Mouse (Mus musculus) heart, embryonic 13.5 days (tissue): Measurements from ENCODE around the gene Gmfg. TPM values are rescaled to one million over a fixed set of nuclear protein-coding genes. Genes with fewer than 3 reads are reported as not detected.
A peak's percentile ranks its signal among the peaks of the same experiment; 100 is the strongest.

Experiments
- ATAC-seq: fragments of 200-750 bp; cut with Nextera tagmentation; 2 replicates; pipeline ENCODE4 v1.8.0; 2017; ENCODE audit warnings: moderate TSS enrichment; ENCODE audit not compliant: insufficient number of reproducible peaks, low FRiP score, low TSS enrichment; ENCODE audit errors: extremely low read depth
- H3K27ac ChIP-seq: fragments of 300-500 bp; sonication (generic); replicated peaks from 2 replicates; pipeline ENCODE4 v1.5.1; 2015; ENCODE audit warnings: moderate library complexity, mild to moderate bottlenecking, inconsistent platforms
- H3K27me3 ChIP-seq: fragments of 300-500 bp; sonication (generic); replicated peaks from 2 replicates; pipeline ENCODE4 v1.6.1; 2015; ENCODE audit warnings: mild to moderate bottlenecking, inconsistent platforms
- H3K36me3 ChIP-seq: fragments of 300-500 bp; sonication (generic); 2 replicates; pipeline ENCODE4 v1.6.1; 2015; ENCODE audit warnings: mild to moderate bottlenecking, inconsistent platforms
- H3K4me1 ChIP-seq: fragments of 300-500 bp; sonication (generic); 2 replicates; pipeline ENCODE4 v1.6.1; 2015; ENCODE audit warnings: inconsistent platforms
- H3K4me2 ChIP-seq: fragments of 300-500 bp; sonication (generic); 2 replicates; pipeline ENCODE4 v1.6.1; 2015; ENCODE audit warnings: inconsistent platforms, mild to moderate bottlenecking, moderate library complexity
- H3K4me3 ChIP-seq: fragments of 300-500 bp; sonication (generic); 2 replicates; pipeline ENCODE4 v1.5.1; 2015; ENCODE audit warnings: moderate library complexity, mild to moderate bottlenecking, inconsistent platforms
- H3K9ac ChIP-seq: fragments of 300-500 bp; sonication (generic); 2 replicates; pipeline ENCODE4 v1.6.1; 2015; ENCODE audit warnings: inconsistent platforms, mild to moderate bottlenecking, moderate library complexity
- H3K9me3 ChIP-seq: fragments of 300-500 bp; sonication (generic); 2 replicates; pipeline ENCODE4 v1.6.1; 2016; ENCODE audit warnings: inconsistent platforms
- WGBS: fragments of 180-500 bp; shearing (Covaris S2); methylation state at CpG from one replicate; pipeline ENCODE4 v1.1.7; 2015; ENCODE audit warnings: mixed read lengths; 5-methylcytosine and 5-hydroxymethylcytosine counted together
- polyA plus RNA-seq: library from polyadenylated mRNA; unstranded; fragments of >200 nt; fragmentation: Nextera tagmentation; extraction: Ambion mirVana; gene quantifications from 2 replicates; pipeline ENCODE4 v1.2.1, GENCODE M21; 2015

Gene Gmfg
- polyA plus RNA-seq, 1 experiment from 2014 or later, result 8.4 TPM

GRCm38 (mm10) chr7:28460361-28460760 is 23.1 kb downstream of the Gmfg start:
- H3K36me3 ChIP-seq, result peaks cover 50% of the 10 kb centered on the region
- WGBS, result 89% methylated on average over 5 of the region's 5 CpGs
- H3K9me3 ChIP-seq, result no peaks in the 10 kb centered on the region
- no peak overlapping the region for H3K4me3 ChIP-seq
- no peaks in the 10 kb centered on the region for H3K27me3 ChIP-seq
- H3K4me1 ChIP-seq, result no peaks in the 10 kb centered on the region
- no peak overlapping the region for H3K9ac ChIP-seq
- no peak for ATAC-seq
- H3K4me2 ChIP-seq, result no peak overlapping the region
- H3K27ac ChIP-seq, result no peak overlapping the region

GRCm38 (mm10) chr7:28462769-28463168 is 25.5 kb downstream of the Gmfg start:
- no peak for ATAC-seq
- Histone ChIP-seq H3K27ac (no peak overlapping the region), H3K4me3 (no peak overlapping the region), H3K4me1 (peaks cover 11% of the 10 kb centered on the region), H3K27me3 (peaks cover 21% of the 10 kb centered on the region), H3K9me3 (no peaks in the 10 kb centered on the region), H3K9ac (no peak overlapping the region), H3K4me2 (no peak overlapping the region), H3K36me3 (peaks cover 46% of the 10 kb centered on the region)
- WGBS, result 93% methylated on average over 2 of the region's 2 CpGs

GRCm38 (mm10) chr7:28464416-28465212 is 27.4 kb downstream of the Gmfg start:
- Histone ChIP-seq H3K4me1 (peaks cover 13% of the 10 kb centered on the region), H3K27ac (no peak overlapping the region), H3K27me3 (peaks cover 34% of the 10 kb centered on the region), H3K4me3 (no peak overlapping the region), H3K4me2 (peak overlapping the region; percentile 30; the same call in 1 of the 2 replicates), H3K36me3 (peaks cover 27% of the 10 kb centered on the region), H3K9ac (peak overlapping the region; percentile 10; the same call in 1 of the 2 replicates), H3K9me3 (no peaks in the 10 kb centered on the region)
- no peak for ATAC-seq
- 64% methylated on average over 10 of the region's 10 CpGs for WGBS

GRCm38 (mm10) chr7:28466721-28467212 is 29.5 kb downstream of the Gmfg start:
- no peak for ATAC-seq
- H3K36me3 ChIP-seq, result peaks cover 8% of the 10 kb centered on the region; the same call in 1 of the 2 replicates
- peaks cover 24% of the 10 kb centered on the region for H3K4me1 ChIP-seq
- no peaks in the 10 kb centered on the region for H3K9me3 ChIP-seq
- no peak overlapping the region for H3K27ac ChIP-seq
- 13% methylated on average over 40 of the region's 40 CpGs for WGBS
- H3K27me3 ChIP-seq, result peaks cover 34% of the 10 kb centered on the region
- H3K4me3 ChIP-seq, result peak overlapping the region; percentile 56
- H3K4me2 ChIP-seq, result peak overlapping the region; percentile 80
- H3K9ac ChIP-seq, result peak overlapping the region; percentile 74

DNA sequence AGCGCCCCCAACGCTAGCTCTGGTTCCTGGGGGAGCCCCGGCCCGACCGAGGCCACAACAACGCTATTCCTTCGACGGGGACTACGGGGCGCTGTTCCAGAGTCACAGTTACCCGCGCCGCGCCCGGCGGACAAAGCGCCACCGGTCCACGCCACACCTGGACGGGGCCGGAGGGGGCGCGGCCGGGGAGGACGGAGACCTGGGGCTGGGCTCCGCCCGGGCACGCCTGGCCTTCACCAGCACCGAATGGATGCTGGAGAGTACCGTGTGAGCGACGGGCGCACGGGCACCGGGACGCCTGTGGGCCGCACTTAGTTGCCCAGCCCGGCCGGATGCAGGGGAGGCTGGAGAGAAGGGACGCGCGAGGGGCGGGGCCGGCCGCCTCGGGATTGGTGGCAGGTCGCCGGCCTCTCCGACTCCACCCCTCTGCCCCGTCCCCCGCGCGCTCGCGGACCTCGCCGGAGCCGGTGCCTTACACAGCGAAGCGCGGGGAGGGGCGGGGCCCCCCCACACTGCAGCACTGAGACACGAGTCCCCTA is 30.0 kb downstream of the Gmfg start:
- peaks cover 34% of the 10 kb centered on the region for H3K27me3 ChIP-seq
- H3K9ac ChIP-seq, result peak overlapping the region; percentile 74
- 2% methylated on average over 59 of the region's 63 CpGs for WGBS
- H3K9me3 ChIP-seq, result no peaks in the 10 kb centered on the region
- H3K4me3 ChIP-seq, result peak overlapping the region; percentile 56
- H3K36me3 ChIP-seq, result peaks cover 4% of the 10 kb centered on the region; the same call in 1 of the 2 replicates
- H3K4me1 ChIP-seq, result peaks cover 24% of the 10 kb centered on the region
- H3K4me2 ChIP-seq, result peak overlapping the region; percentile 80
- H3K27ac ChIP-seq, result no peak overlapping the region
- peak; percentile 69 for ATAC-seq

- Histone ChIP-seq H3K4me3 (no peak overlapping the region), H3K36me3 (no peaks in the 10 kb centered on the region), H3K27me3 (0 out of 2 replicates have a peak, but pooled peaks cover 3% of the 10 kb centered on the region), H3K9me3 (no peaks in the 10 kb centered on the region), H3K4me1 (peaks cover 4% of the 10 kb centered on the region), H3K9ac (no peak overlapping the region), H3K27ac (no peak overlapping the region), H3K4me2 (no peak overlapping the region)
- no peak for ATAC-seq
- 80% methylated on average over 6 of the region's 6 CpGs for WGBS
These were observed 38.9 kb downstream of the Gmfg start for GRCm38 (mm10) chr7:28476191-28476590.

DNA sequence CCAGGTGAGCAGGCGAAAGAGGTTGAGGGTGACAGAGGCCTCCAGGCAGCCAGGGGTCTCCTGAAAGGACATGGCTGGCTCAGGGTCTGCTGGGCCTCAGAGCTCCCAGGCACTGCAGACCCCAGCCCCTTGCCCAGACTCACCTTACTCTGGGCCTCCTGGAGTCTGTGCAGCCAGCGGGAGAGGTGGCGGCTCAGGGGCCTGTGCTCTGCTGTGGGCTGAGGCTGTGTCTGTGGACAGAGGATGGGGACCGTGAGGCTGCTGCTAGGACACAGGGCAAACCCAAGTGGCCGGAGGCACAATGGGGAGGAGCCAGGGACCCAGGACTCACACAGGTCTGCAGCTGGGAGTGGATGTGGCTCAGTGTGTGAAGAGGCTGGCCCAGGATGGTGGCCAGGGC is 40.1 kb downstream of the Gmfg start:
- no peak overlapping the region for H3K27ac ChIP-seq
- ATAC-seq, result no peak
- H3K9me3 ChIP-seq, result no peaks in the 10 kb centered on the region
- H3K4me2 ChIP-seq, result no peak overlapping the region
- H3K4me1 ChIP-seq, result no peaks in the 10 kb centered on the region
- no peak overlapping the region for H3K4me3 ChIP-seq
- WGBS, result 69% methylated on average over 5 of the region's 5 CpGs
- H3K9ac ChIP-seq, result no peak overlapping the region
- 0 out of 2 replicates have a peak, but pooled peaks cover 7% of the 10 kb centered on the region for H3K27me3 ChIP-seq
- H3K36me3 ChIP-seq, result no peaks in the 10 kb centered on the region

DNA sequence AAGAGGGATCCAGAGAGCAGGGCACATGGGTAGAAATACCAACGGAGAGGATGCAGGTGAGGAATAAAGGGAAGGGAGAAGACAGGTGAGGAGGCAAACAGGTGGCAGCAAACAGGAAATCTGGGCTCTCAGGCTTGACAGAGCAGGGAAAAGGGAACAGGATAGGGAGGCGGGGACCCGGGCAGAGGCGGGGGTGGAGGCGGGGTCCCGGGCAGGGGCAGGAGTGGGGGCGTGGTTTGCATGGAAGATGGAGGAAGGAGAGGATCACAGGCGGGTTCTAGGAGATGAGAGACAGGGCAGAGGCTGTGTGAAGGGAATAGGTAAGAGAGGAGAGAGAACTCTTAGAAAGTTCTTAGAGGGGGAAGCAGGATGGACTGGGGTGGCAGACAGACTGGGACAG is 41.6 kb downstream of the Gmfg start:
- Histone ChIP-seq H3K9ac (no peak overlapping the region), H3K4me3 (no peak overlapping the region), H3K27me3 (0 out of 2 replicates have a peak, but pooled peaks cover 4% of the 10 kb centered on the region), H3K36me3 (no peaks in the 10 kb centered on the region), H3K9me3 (no peaks in the 10 kb centered on the region), H3K4me1 (no peaks in the 10 kb centered on the region), H3K4me2 (no peak overlapping the region), H3K27ac (no peak overlapping the region)
- no peak for ATAC-seq
- 10% methylated on average over 8 of the region's 8 CpGs for WGBS

DNA sequence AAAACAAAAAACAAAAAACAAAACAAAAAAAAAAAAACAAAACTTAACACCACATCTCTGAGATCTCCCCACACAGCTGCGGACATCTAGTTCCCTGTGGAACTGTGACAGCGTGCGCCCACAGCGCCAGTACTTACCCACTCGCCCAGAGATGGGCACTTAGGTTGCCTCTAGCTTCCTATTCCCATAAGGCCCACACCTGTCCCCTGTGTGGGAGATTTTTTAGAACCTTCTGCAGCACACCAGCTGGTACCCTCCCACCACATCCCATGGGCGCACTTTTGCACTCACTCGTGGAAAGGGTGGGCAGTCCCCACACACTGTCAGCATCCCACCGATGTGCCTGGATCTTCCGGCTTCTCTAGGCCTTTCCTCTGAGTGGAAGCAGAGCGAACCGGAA is 45.6 kb downstream of the Gmfg start:
- WGBS, result 81% methylated on average over 11 of the region's 11 CpGs
- no peak for ATAC-seq
- Histone ChIP-seq H3K4me3 (no peak overlapping the region), H3K9me3 (no peaks in the 10 kb centered on the region), H3K36me3 (no peaks in the 10 kb centered on the region), H3K27ac (no peak overlapping the region), H3K27me3 (peaks cover 16% of the 10 kb centered on the region), H3K9ac (no peak overlapping the region), H3K4me1 (peaks cover 2% of the 10 kb centered on the region), H3K4me2 (no peak overlapping the region)

GRCm38 (mm10) chr7:28484192-28484591 is 46.9 kb downstream of the Gmfg start:
- Histone ChIP-seq H3K4me3 (no peak overlapping the region), H3K27me3 (peaks cover 30% of the 10 kb centered on the region), H3K9ac (no peak overlapping the region), H3K27ac (no peak overlapping the region), H3K9me3 (no peaks in the 10 kb centered on the region), H3K36me3 (no peaks in the 10 kb centered on the region), H3K4me2 (no peak overlapping the region), H3K4me1 (peaks cover 7% of the 10 kb centered on the region)
- 24% methylated on average over 4 of the region's 4 CpGs for whole genome bisulfite sequencing
- ATAC-seq, result no peak

DNA sequence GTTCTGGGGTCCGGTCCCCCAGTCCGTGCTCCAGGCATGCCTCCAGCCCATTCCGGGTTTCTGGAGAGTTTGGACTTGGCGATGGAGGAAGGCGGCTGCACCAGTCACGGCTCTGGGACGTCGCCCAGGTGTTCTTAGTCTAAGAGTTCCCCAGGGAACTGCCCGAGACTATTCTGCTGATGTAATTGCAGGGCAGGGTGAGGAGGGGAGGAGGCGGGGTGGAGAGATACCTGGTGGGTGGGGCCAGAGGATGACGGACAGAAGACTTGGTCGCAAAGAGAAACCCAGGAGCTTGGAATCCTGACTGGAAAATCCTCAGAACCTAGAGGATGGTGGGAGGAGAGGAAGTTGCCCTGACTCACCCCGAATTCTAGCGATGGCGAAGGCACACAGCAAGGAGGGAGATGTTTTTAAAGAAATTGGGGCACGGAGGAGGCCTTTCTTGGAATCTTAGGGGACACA is 50.8 kb downstream of the Gmfg start:
- Histone ChIP-seq H3K36me3 (no peaks in the 10 kb centered on the region), H3K4me1 (peaks cover 7% of the 10 kb centered on the region), H3K9ac (no peak overlapping the region), H3K4me3 (peak overlapping the region; percentile 19; the same call in 1 of the 2 replicates), H3K4me2 (peak overlapping the region; percentile 55), H3K27ac (no peak overlapping the region), H3K9me3 (no peaks in the 10 kb centered on the region), H3K27me3 (peaks cover 27% of the 10 kb centered on the region)
- no peak for ATAC-seq
- 3% methylated on average over 16 of the region's 16 CpGs for WGBS
